Mouse (Mus musculus) forebrain, postnatal 0 days (tissue): ENCODE data around the gene Boc. TPM values are rescaled to one million over a fixed set of nuclear protein-coding genes. Genes with fewer than 3 reads are reported as not detected.
A peak's percentile ranks its signal among the peaks of the same experiment; 100 is the strongest.

Experiments used
- ATAC-seq: fragments of 200-750 bp; cut with Nextera tagmentation; 2 replicates; pipeline ENCODE4 v1.8.0; 2017; ENCODE audit warnings: mild to moderate bottlenecking, moderate library complexity
- DNase-seq: peaks from one replicate; pipeline ENCODE4 v3.0.0-alpha.2; 2015
- H3K27ac ChIP-seq: fragments of 300-500 bp; sonication (generic); 2 replicates; pipeline ENCODE4 v1.5.1; 2014; ENCODE audit warnings: low read depth, mild to moderate bottlenecking, antibody characterized with exemption, low read length, moderate library complexity, mixed read lengths
- H3K27me3 ChIP-seq: fragments of 300-500 bp; sonication (generic); 2 replicates; pipeline ENCODE4 v1.6.1; 2014; ENCODE audit warnings: mild to moderate bottlenecking, low read length, mixed read lengths; ENCODE audit not compliant: insufficient read depth
- H3K36me3 ChIP-seq: fragments of 300-500 bp; sonication (generic); 2 replicates; pipeline ENCODE4 v1.6.1; 2014; ENCODE audit warnings: mild to moderate bottlenecking, moderate library complexity; ENCODE audit not compliant: insufficient read depth
- H3K4me1 ChIP-seq: fragments of 300-500 bp; sonication (generic); 2 replicates; pipeline ENCODE4 v1.6.1; 2014; ENCODE audit warnings: antibody characterized with exemption; ENCODE audit not compliant: insufficient read depth
- H3K4me2 ChIP-seq: fragments of 300-500 bp; sonication (generic); 2 replicates; pipeline ENCODE4 v1.6.1; 2014; ENCODE audit warnings: low read depth, mild to moderate bottlenecking, moderate library complexity
- H3K4me3 ChIP-seq: fragments of 300-500 bp; sonication (generic); 2 replicates; pipeline ENCODE4 v1.5.1; 2014; ENCODE audit warnings: low read depth, low read length, mixed read lengths
- H3K9ac ChIP-seq: fragments of 300-500 bp; sonication (generic); 2 replicates; pipeline ENCODE4 v1.6.1; 2014; ENCODE audit warnings: mild to moderate bottlenecking
- H3K9me3 ChIP-seq: fragments of 300-500 bp; sonication (generic); 2 replicates; pipeline ENCODE4 v1.6.1; 2016; ENCODE audit warnings: low read length
- CTCF ChIP-seq: sonication (generic); IDR thresholded peaks from 2 replicates; pipeline ENCODE4 v1.5.1; 2016; ENCODE audit warnings: antibody characterized with exemption, control low read depth, low read depth
- WGBS: fragments of 180-500 bp; shearing (Covaris S2); extraction: QIAGEN DNeasy Blood & Tissue Kit; methylation state at CpG from one replicate; pipeline ENCODE4 v1.1.7; 2014; 5-methylcytosine and 5-hydroxymethylcytosine counted together
- polyA plus RNA-seq: library from polyadenylated mRNA; unstranded; fragments of >200 nt; fragmentation: Nextera tagmentation; extraction: Ambion mirVana; gene quantifications from 2 replicates; pipeline ENCODE4 v1.2.1, GENCODE M21; 2015
- total RNA-seq: library from RNA; depleted of rRNA; stranded (reverse); fragments of >200 nt; gene quantifications from 2 replicates; pipeline ENCODE4 v1.2.3, GENCODE M21; 2014

The Boc gene
- total and polyA plus RNA-seq, 2 experiments from 2014 or later, result 3.5 to 12.3 TPM

DNA sequence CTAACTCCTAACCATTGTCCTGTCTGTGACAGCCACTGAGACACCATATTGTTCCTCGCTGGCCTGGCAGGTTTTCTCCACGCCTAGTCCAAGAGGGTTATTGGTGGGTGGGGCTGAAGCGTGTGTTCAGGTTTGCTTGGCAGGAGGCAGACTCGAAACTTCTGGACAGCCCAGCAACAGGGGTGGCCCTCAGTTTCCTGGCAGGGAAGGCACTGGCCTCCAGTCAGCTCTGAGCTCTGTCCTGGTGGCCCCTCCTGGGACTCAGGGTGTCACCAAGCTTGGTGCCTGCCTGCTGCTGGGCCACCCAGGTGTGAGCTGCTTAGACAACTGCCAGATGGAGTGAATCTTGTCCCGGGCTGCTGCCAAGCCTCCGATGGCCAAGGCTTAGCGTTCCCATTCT lies 56.4 kb downstream of the Boc start:
- WGBS, result 68% methylated on average over 7 of the region's 7 CpGs
- no peak for ATAC-seq
- no peak overlapping the region for H3K27ac ChIP-seq
- no peak for TF ChIP-seq CTCF
- no peak for DNase-seq
- no peak overlapping the region for H3K4me3 ChIP-seq
- H3K4me1 ChIP-seq, result 0 out of 2 replicates have a peak, but pooled peaks cover 3% of the 10 kb centered on the region
- no peak overlapping the region for H3K4me2 ChIP-seq
- H3K9ac ChIP-seq, result no peak overlapping the region
- 0 out of 2 replicates have a peak, but pooled peaks cover 5% of the 10 kb centered on the region for H3K9me3 ChIP-seq
- no peaks in the 10 kb centered on the region for H3K27me3 ChIP-seq
- peaks cover 27% of the 10 kb centered on the region; the same call in 1 of the 2 replicates for H3K36me3 ChIP-seq

- Histone ChIP-seq H3K4me3 (no peak overlapping the region), H3K27ac (no peak overlapping the region), H3K9me3 (0 out of 2 replicates have a peak, but pooled peaks cover 5% of the 10 kb centered on the region), H3K36me3 (peaks cover 27% of the 10 kb centered on the region; the same call in 1 of the 2 replicates), H3K9ac (no peak overlapping the region), H3K4me1 (no peaks in the 10 kb centered on the region), H3K27me3 (no peaks in the 10 kb centered on the region), H3K4me2 (no peak overlapping the region)
- ATAC-seq, result no peak
- DNase-seq, result no peak
- no peak for TF ChIP-seq CTCF
- whole genome bisulfite sequencing, result 86% methylated on average over 10 of the region's 10 CpGs
Measured at GRCm38 (mm10) chr16:44501783-44502182, 56.9 kb downstream of the Boc start.

- Histone ChIP-seq H3K9me3 (no peaks in the 10 kb centered on the region), H3K4me3 (no peak overlapping the region), H3K4me1 (no peaks in the 10 kb centered on the region), H3K9ac (no peak overlapping the region), H3K27me3 (no peaks in the 10 kb centered on the region), H3K27ac (no peak overlapping the region), H3K4me2 (no peak overlapping the region), H3K36me3 (peaks cover 27% of the 10 kb centered on the region)
- no peak for ATAC-seq
- TF ChIP-seq CTCF, result no peak
- WGBS, result 86% methylated on average over 3 of the region's 3 CpGs
- no peak for DNase-seq
Measured at GRCm38 (mm10) chr16:44498447-44498846, 60.2 kb downstream of the Boc start.

DNA sequence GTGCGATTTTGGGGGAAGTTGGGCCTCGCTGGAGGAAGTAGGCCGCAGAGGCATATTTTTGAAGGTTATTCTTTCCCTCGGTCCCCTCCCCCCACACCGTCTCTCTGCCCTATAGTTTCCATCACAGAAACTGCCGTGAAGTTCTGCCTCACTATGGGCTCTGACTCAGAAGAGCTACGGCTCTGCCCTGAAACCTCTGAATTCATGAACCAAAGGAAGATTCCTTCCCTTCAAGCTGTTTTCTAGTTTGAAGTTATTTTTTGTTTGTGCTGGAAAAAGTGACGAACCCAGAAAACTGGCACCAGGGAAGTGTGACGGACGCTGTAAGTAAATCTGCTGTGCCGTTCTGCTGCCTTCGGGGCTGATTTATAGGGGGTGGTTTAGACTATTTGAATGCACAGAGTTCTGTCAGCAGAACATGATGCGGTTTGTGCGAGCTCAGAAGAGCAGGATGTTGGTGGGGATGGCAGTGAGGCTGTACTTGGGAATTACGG lies 61.7 kb downstream of the Boc start:
- DNase-seq (peak; percentile 46), ATAC-seq (peak; percentile 47; the same call in 1 of the 2 replicates)
- Histone ChIP-seq H3K9ac (no peak overlapping the region), H3K4me1 (no peaks in the 10 kb centered on the region), H3K9me3 (no peaks in the 10 kb centered on the region), H3K27me3 (no peaks in the 10 kb centered on the region), H3K27ac (no peak overlapping the region), H3K4me3 (no peak overlapping the region), H3K4me2 (no peak overlapping the region), H3K36me3 (peaks cover 22% of the 10 kb centered on the region)
- no peak for TF ChIP-seq CTCF
- WGBS, result 56% methylated on average over 15 of the region's 15 CpGs

DNA sequence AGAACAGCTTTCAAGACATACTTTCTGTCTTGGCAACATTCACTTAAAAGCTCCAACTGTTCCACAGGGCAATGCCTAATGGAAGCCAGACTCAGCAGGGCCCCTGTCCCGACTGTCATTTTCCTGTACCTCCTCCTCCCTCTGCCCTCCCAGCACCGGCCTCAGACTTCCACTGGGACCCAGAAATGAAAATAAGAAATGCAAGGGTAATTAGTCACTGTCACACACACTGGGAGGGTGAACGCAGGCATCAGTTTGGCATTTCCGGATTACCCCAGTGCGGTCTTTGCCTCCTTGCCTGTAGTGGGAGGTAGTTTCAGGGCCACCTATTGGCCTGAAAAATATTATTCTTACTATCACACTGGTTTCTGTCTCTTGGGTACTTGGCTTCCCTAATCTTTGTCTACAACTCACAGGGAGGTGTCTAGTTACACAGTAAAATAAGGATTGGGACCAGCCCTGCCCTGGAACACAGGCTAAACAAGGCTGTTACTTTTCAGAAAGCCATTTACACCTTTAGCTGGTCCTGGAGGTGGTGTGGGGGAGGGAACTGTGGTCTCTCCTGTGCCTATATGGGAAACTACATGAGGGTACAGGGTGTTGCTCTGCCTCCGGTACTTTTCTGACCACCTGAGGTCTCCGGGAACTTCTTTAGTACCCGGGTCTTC lies 64.1 kb downstream of the Boc start:
- H3K4me1 ChIP-seq, result no peaks in the 10 kb centered on the region
- no peak overlapping the region for H3K4me3 ChIP-seq
- H3K27ac ChIP-seq, result peak overlapping the region; percentile 37; the same call in 1 of the 2 replicates
- DNase-seq (no peak), ATAC-seq (peak; percentile 37)
- no peak for TF ChIP-seq CTCF
- no peaks in the 10 kb centered on the region for H3K27me3 ChIP-seq
- no peak overlapping the region for H3K4me2 ChIP-seq
- H3K9me3 ChIP-seq, result no peaks in the 10 kb centered on the region
- H3K9ac ChIP-seq, result no peak overlapping the region
- 27% methylated on average over 8 of the region's 8 CpGs for WGBS
- peaks cover 4% of the 10 kb centered on the region for H3K36me3 ChIP-seq

DNA sequence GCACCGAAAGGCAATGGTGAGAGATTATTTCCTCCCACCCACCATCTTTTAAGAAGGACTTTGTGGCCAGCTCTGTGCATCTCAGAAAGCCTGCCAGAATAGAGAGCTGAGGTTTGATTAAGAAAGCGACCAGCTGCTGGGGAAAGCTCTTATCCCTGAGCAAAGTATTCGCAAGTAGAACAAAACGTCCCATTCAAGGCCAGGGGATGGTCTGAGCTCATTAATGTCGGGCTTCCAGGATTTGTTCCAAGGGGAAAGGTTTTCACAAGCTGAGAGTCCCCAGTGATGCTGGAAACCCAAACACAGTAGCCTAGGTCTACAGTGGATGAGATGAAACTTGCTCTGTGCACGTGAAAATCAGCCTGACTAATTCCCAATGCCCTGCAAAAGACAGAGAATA lies 64.8 kb downstream of the Boc start:
- Histone ChIP-seq H3K4me3 (no peak overlapping the region), H3K9ac (no peak overlapping the region)
- ATAC-seq, result peak; percentile 70

DNA sequence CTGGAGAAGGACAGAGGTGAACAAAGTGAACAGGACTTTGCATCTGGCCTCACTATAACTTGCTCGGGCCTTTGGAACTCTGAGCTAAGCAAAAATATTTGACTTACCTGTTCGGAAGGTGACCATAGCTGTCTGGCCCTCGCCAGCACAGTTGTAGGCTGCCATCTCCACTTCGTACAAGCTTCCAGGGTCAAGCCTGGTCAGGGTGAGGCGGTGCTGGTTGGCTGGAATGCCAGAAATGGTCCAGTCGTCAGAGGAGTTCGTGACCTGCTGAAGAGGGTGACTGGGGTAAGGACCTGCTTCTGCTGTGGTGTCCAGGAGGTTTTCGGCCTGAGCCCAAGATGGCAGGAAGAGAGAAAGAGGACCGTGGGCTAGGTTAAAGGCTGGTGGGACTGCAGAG lies 66.0 kb downstream of the Boc start:
- Histone ChIP-seq H3K9me3 (no peaks in the 10 kb centered on the region), H3K9ac (no peak overlapping the region), H3K27ac (no peak overlapping the region), H3K4me1 (no peaks in the 10 kb centered on the region), H3K27me3 (no peaks in the 10 kb centered on the region), H3K4me2 (no peak overlapping the region), H3K4me3 (no peak overlapping the region), H3K36me3 (no peaks in the 10 kb centered on the region; the same call in 1 of the 2 replicates)
- DNase-seq (no peak), ATAC-seq (no peak)
- no peak for TF ChIP-seq CTCF
- 88% methylated on average over 9 of the region's 9 CpGs for WGBS

More for the DNA sequence above, 64.8 kb downstream of the Boc start:
- 9% methylated on average over 6 of the region's 6 CpGs for WGBS
- peak; percentile 55 for DNase-seq
- H3K4me2 ChIP-seq, result no peak overlapping the region
- no peaks in the 10 kb centered on the region for H3K9me3 ChIP-seq
- no peak for TF ChIP-seq CTCF
- H3K36me3 ChIP-seq, result no peaks in the 10 kb centered on the region; the same call in none of the 2 replicates
- 0 out of 2 replicates have a peak overlapping the region, but pooled peaks have one; percentile 23 for H3K27ac ChIP-seq
- H3K27me3 ChIP-seq, result no peaks in the 10 kb centered on the region
- H3K4me1 ChIP-seq, result no peaks in the 10 kb centered on the region
